8 mouse cellular contexts compared by ENCODE assay signal in the genomic region with DNA sequence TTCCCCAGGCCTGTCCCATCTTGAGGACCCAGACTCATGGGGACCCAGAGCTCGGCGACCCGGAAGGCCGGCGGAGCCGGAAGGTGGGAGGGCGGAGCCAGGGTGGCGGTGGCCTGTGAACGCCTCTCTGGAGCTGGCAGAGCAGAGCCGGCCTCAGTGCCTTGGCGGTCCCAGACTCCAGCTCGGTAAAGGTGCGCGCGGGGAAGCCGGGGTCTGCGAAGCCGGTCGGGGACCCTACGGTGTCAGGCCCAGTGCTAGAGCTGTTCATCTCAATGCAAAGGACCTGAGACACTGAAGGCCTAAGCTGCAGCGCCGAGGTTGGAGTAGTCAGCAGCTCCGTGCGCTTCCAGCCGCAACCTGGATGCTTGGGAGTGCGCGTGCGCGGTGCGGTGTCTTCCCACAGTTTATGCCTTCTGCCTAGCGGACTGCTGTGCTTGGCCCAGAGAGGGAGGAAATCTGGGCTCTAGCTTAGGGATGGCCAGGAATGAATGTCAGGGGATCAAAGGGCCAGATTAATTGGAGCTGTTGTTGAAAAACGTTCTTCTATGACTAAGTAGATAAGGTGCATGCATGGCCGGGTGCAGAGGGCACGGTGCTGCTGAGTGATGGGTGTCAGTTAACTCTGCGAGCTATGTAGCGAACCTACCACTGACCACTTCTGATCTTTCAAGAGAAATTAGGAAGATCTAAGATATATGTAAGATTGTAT. TPM values are rescaled to one million over a fixed set of nuclear protein-coding genes. Genes with fewer than 3 reads are reported as not detected.
DNase-seq lines count a peak whose midpoint lies in the region; ATAC-seq and TF ChIP-seq lines count a peak whose summit lies in the region.

No protein-coding gene starts in this region.

- peaks cover 33% of the 10 kb centered on the region for H3K4me1 ChIP-seq in E14TG2a.4 (replicated peaks; ENCODE audit: low read depth, low read length)
- peaks cover 18% of the 10 kb centered on the region for H3K4me1 ChIP-seq in forebrain, embryonic 13.5 days
- peaks cover 18% of the 10 kb centered on the region for H3K4me1 ChIP-seq in liver, embryonic 16.5 days (ENCODE audit: control insufficient read depth, low read depth, low read length)
- peaks cover 22% of the 10 kb centered on the region for H3K4me1 ChIP-seq in neural tube, embryonic 13.5 days (replicated peaks)
- H3K4me1 ChIP-seq in testis, adult 2 months (ENCODE audit: control insufficient read depth, insufficient read depth, low read length) = peaks cover 9% of the 10 kb centered on the region

- peak overlapping the region; percentile 85 for H3K4me3 ChIP-seq in E14TG2a.4 (replicated peaks; ENCODE audit: low read length)
- H3K4me3 ChIP-seq in forebrain, embryonic 13.5 days = peak overlapping the region; percentile 62
- H3K4me3 ChIP-seq in liver, embryonic 16.5 days (ENCODE audit: low read depth, low read length) = peak overlapping the region; percentile 72
- peak overlapping the region; percentile 59 for H3K4me3 ChIP-seq in neural tube, embryonic 13.5 days
- H3K4me3 ChIP-seq in testis, adult 2 months (ENCODE audit: control insufficient read depth, low read depth, low read length) = peak overlapping the region; percentile 84

- intact Hi-C loops in heart, postnatal 10 days (cut with DNase I) = loop anchor here (1.0 kb wide), 1 partner anchor 16 kb away; no protein-coding TSS in a partner anchor

- peaks cover 3% of the 10 kb centered on the region; the same call in 1 of the 2 replicates for H3K36me3 ChIP-seq in E14TG2a.4 (ENCODE audit: insufficient read depth, low read length)
- no peaks in the 10 kb centered on the region for H3K36me3 ChIP-seq in forebrain, embryonic 13.5 days (ENCODE audit: poor library complexity, severe bottlenecking)
- no peaks in the 10 kb centered on the region for H3K36me3 ChIP-seq in liver, embryonic 16.5 days (ENCODE audit: control insufficient read depth, insufficient read depth)
- H3K36me3 ChIP-seq in neural tube, embryonic 13.5 days = 0 out of 2 replicates have a peak, but pooled peaks cover 3% of the 10 kb centered on the region
- no peaks in the 10 kb centered on the region for H3K36me3 ChIP-seq in testis, adult 2 months (ENCODE audit: control insufficient read depth, insufficient read depth, low read length)

- peaks cover 8% of the 10 kb centered on the region; the same call in 1 of the 2 replicates for H3K27me3 ChIP-seq in E14TG2a.4 (ENCODE audit: insufficient read depth, low read length)
- no peaks in the 10 kb centered on the region for H3K27me3 ChIP-seq in forebrain, embryonic 13.5 days
- no peaks in the 10 kb centered on the region for H3K27me3 ChIP-seq in liver, embryonic 16.5 days (ENCODE audit: control insufficient read depth, insufficient read depth, low read depth, low read length)
- H3K27me3 ChIP-seq in neural tube, embryonic 13.5 days = no peaks in the 10 kb centered on the region
- H3K27me3 ChIP-seq in testis, adult 2 months (ENCODE audit: control insufficient read depth, insufficient read depth, low read length) = no peaks in the 10 kb centered on the region

- 0 out of 2 replicates have a peak, but pooled peaks have one; percentile 60 for TF ChIP-seq POLR2A in testis, adult 2 months (IDR thresholded peaks at IDR 0.05; ENCODE audit: control insufficient read depth, low read depth, low read length)

- H3K27ac ChIP-seq in forebrain, embryonic 13.5 days = peak overlapping the region; percentile 78
- peak overlapping the region; percentile 84 for H3K27ac ChIP-seq in liver, embryonic 16.5 days (ENCODE audit: low read length)
- peak overlapping the region; percentile 93 for H3K27ac ChIP-seq in neural tube, embryonic 13.5 days (replicated peaks)
- peak overlapping the region; percentile 79 for H3K27ac ChIP-seq in testis, adult 2 months (ENCODE audit: control insufficient read depth, insufficient read depth, low read depth, low read length)

- ATAC-seq in cerebellum, adult (ENCODE audit: insufficient number of reproducible peaks, low FRiP score, low TSS enrichment) = peak; percentile 90
- ATAC-seq in forebrain, embryonic 13.5 days = peak; percentile 94
- peak; percentile 70 for ATAC-seq in liver, embryonic 16.5 days (ENCODE audit: low read depth)
- peak; percentile 93 for ATAC-seq in neural tube, embryonic 13.5 days (ENCODE audit: low read depth)

- WGBS in forebrain, embryonic 13.5 days = 4% methylated on average over 36 of the region's 36 CpGs
- WGBS in large intestine, adult 2 months = 4% methylated on average over 36 of the region's 36 CpGs
- WGBS in liver, embryonic 16.5 days (ENCODE audit: insufficient replicate concordance) = under 1% methylated on average over 36 of the region's 36 CpGs
- 7% methylated on average over 36 of the region's 36 CpGs for WGBS in neural tube, embryonic 13.5 days

- peak overlapping the region; percentile 89 for H3K4me2 ChIP-seq in forebrain, embryonic 13.5 days
- peak overlapping the region; percentile 83 for H3K4me2 ChIP-seq in liver, embryonic 16.5 days (ENCODE audit: low read depth, low read length)
- H3K4me2 ChIP-seq in neural tube, embryonic 13.5 days = peak overlapping the region; percentile 78

- no peak for TF ChIP-seq CTCF in E14TG2a.4 (conservative IDR thresholded peaks at IDR 0.05; ENCODE audit: low read length)
- no peak for TF ChIP-seq CTCF in testis, adult 2 months (IDR thresholded peaks at IDR 0.05; ENCODE audit: control insufficient read depth, insufficient read depth, insufficient replicate concordance, low read depth, low read length)

- peak overlapping the region; percentile 79 for H3K9ac ChIP-seq in forebrain, embryonic 13.5 days
- H3K9ac ChIP-seq in liver, embryonic 16.5 days (ENCODE audit: low read depth, low read length) = peak overlapping the region; percentile 70
- peak overlapping the region; percentile 87 for H3K9ac ChIP-seq in neural tube, embryonic 13.5 days

- peak; percentile 87 to 90 for DNase-seq in heart, postnatal 10 days
- DNase-seq in large intestine, adult 2 months (ENCODE audit: low read depth, low spot score) = peak; percentile 50

- no peaks in the 10 kb centered on the region for H3K9me3 ChIP-seq in E14TG2a.4 (ENCODE audit: low read length)
- H3K9me3 ChIP-seq in forebrain, embryonic 13.5 days (replicated peaks) = no peaks in the 10 kb centered on the region
- no peaks in the 10 kb centered on the region for H3K9me3 ChIP-seq in liver, embryonic 16.5 days (replicated peaks; ENCODE audit: control insufficient read depth, low read length)
- H3K9me3 ChIP-seq in neural tube, embryonic 13.5 days = no peaks in the 10 kb centered on the region

RNA-seq across cellular contexts. Expression of a gene that starts 0.8 kb away (rescaled TPM):
- 12.5 and 14.0 TPM in 2 replicates for polyA plus RNA-seq in forebrain, embryonic 13.5 days (2015; fragmentation: Nextera tagmentation; extraction: Ambion mirVana)
- 10 to 100 TPM; 21.5 to 25.1 TPM for total RNA-seq in heart, postnatal 10 days (2021)
- 13.6 and 21.9 TPM in 2 replicates for polyA plus RNA-seq in large intestine, adult 2 months (2012; rRNA removed)
- 20.2 and 21.6 TPM in 2 replicates for polyA plus RNA-seq in liver, embryonic 16.5 days (2015; fragmentation: Nextera tagmentation; extraction: Ambion mirVana)
- polyA plus RNA-seq in neural tube, embryonic 13.5 days (2015; fragmentation: Nextera tagmentation; extraction: Ambion mirVana) = 27.5 and 29.1 TPM in 2 replicates
- polyA plus RNA-seq in testis, adult 2 months (2012; rRNA removed) = 1.9 and 3.1 TPM in 2 replicates

RNA-seq across cellular contexts. Expression of a gene that starts 44.0 kb away (rescaled TPM):
- polyA plus RNA-seq in forebrain, embryonic 13.5 days (2015; fragmentation: Nextera tagmentation; extraction: Ambion mirVana) = 0.67 and 0.71 TPM in 2 replicates
- 10 to 100 TPM in 1 of 2 experiments, 1 to 10 TPM in 1; 9.7 to 11.0 TPM for total RNA-seq in heart, postnatal 10 days (2021)
- polyA plus RNA-seq in large intestine, adult 2 months (2012; rRNA removed) = 2.0 and 4.3 TPM in 2 replicates
- polyA plus RNA-seq in liver, embryonic 16.5 days (2015; fragmentation: Nextera tagmentation; extraction: Ambion mirVana) = 0.52 and 0.54 TPM in 2 replicates
- 0.71 and 0.91 TPM in 2 replicates for polyA plus RNA-seq in neural tube, embryonic 13.5 days (2015; fragmentation: Nextera tagmentation; extraction: Ambion mirVana)
- 2.7 and 2.8 TPM in 2 replicates for polyA plus RNA-seq in testis, adult 2 months (2012; rRNA removed)

Comparison
In these comparisons a context has a peak if more than half of its experiments do, and no peak if none do; other contexts are left out.
1. Peak in every context shown above with its lines: DNase-seq, ATAC-seq, H3K4me3 ChIP-seq and H3K27ac ChIP-seq.